Mouse (Mus musculus): ENCODE data around the gene Dusp6. TPM values are rescaled to one million over a fixed set of nuclear protein-coding genes. Genes with fewer than 3 reads are reported as not detected.

The Dusp6 gene
- polyA plus RNA-seq, 1 experiment from 2014 or later: 41.9 TPM

GRCm38 (mm10) chr10:99229031-99229684 lies 33.9 kb upstream of the Dusp6 start:
- peak overlapping the region; percentile 32; the same call in 1 of the 2 replicates for H3K27ac ChIP-seq (ENCODE audit: low read depth, low read length)

DNA sequence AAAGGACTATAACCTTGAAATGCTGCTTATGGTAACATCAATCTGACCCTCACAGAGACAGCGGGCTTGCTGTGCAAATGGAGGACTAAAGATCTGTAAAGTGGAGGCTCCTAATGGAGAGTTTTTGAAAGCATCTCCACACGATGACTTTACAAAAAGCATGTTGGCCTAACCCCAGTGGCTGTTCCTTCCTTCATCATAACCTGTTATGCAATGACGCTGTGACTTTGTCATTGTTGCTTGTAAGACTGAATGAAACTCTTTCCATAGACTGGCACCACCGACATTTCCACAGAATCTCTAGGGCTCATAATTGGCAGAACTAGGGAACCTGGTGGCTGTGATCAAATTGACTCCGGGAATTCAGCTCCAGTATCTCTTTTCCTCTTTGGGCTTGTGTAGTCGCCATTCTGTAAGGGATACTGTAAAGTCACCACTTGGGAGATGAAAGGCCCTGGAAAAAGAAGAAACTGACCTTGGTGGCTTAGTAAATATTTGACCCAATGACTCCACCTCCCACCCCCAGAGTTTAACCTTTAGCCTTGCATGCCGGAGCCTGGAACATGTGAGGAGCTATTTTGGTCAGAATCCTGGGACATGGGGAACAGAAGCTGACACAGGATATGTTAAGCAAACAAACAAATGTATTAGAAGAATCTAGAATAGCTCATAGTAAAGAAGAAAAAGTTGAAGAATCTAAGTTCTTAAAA lies 30.4 kb upstream of the Dusp6 start:
- Histone ChIP-seq H3K9me3 (ENCODE audit: control insufficient read depth, low read length) (no peaks in the 10 kb centered on the region), H3K4me2 (no peak overlapping the region), H3K27me3 (ENCODE audit: control insufficient read depth, insufficient read depth, low read length) (no peaks in the 10 kb centered on the region), H3K27ac (ENCODE audit: low read depth, low read length) (no peak overlapping the region), H3K4me3 (ENCODE audit: low read depth, low read length) (no peak overlapping the region), H3K9ac (ENCODE audit: low read length) (no peak overlapping the region), H3K4me1 (ENCODE audit: control insufficient read depth, insufficient read depth, low read length) (peaks cover 15% of the 10 kb centered on the region), H3K36me3 (ENCODE audit: control insufficient read depth, insufficient read depth, low read length) (no peaks in the 10 kb centered on the region)
- DNase-seq (ENCODE audit: low spot score, missing footprints): no peak
- WGBS: 77% methylated on average over 7 of the region's 7 CpGs
- no peak for ATAC-seq (ENCODE audit: low FRiP score)

More at GRCm38 (mm10) chr10:99229031-99229684, 33.9 kb upstream of the Dusp6 start:
- Histone ChIP-seq H3K4me2 (peak overlapping the region; percentile 21), H3K4me3 (ENCODE audit: low read depth, low read length) (no peak overlapping the region), H3K36me3 (ENCODE audit: control insufficient read depth, insufficient read depth, low read length) (no peaks in the 10 kb centered on the region), H3K9me3 (ENCODE audit: control insufficient read depth, low read length) (no peaks in the 10 kb centered on the region), H3K9ac (ENCODE audit: low read length) (peak overlapping the region; percentile 10; the same call in 1 of the 2 replicates), H3K4me1 (ENCODE audit: control insufficient read depth, insufficient read depth, low read length) (peaks cover 15% of the 10 kb centered on the region), H3K27me3 (ENCODE audit: control insufficient read depth, insufficient read depth, low read length) (no peaks in the 10 kb centered on the region)
- WGBS: 17% methylated on average over 16 of the region's 16 CpGs
- no peak for DNase-seq (ENCODE audit: low spot score, missing footprints)
- peak; percentile 73 for ATAC-seq (ENCODE audit: low FRiP score)

- Histone ChIP-seq H3K9ac (ENCODE audit: low read length) (no peak overlapping the region), H3K36me3 (ENCODE audit: control insufficient read depth, insufficient read depth, low read length) (no peaks in the 10 kb centered on the region), H3K9me3 (ENCODE audit: control insufficient read depth, low read length) (no peaks in the 10 kb centered on the region), H3K4me3 (ENCODE audit: low read depth, low read length) (no peak overlapping the region), H3K4me1 (ENCODE audit: control insufficient read depth, insufficient read depth, low read length) (peaks cover 1% of the 10 kb centered on the region; the same call in 1 of the 2 replicates), H3K27me3 (ENCODE audit: control insufficient read depth, insufficient read depth, low read length) (no peaks in the 10 kb centered on the region), H3K4me2 (no peak overlapping the region), H3K27ac (ENCODE audit: low read depth, low read length) (no peak overlapping the region)
- ATAC-seq (ENCODE audit: low FRiP score): no peak
- 91% methylated on average over 8 of the region's 8 CpGs for WGBS
- DNase-seq (ENCODE audit: low spot score, missing footprints): no peak
Measured at GRCm38 (mm10) chr10:99234336-99234735, 28.7 kb upstream of the Dusp6 start.

GRCm38 (mm10) chr10:99235081-99235480 lies 27.9 kb upstream of the Dusp6 start:
- ATAC-seq (ENCODE audit: low FRiP score): no peak
- 93% methylated on average over 9 of the region's 9 CpGs for WGBS
- Histone ChIP-seq H3K27ac (ENCODE audit: low read depth, low read length) (no peak overlapping the region), H3K27me3 (ENCODE audit: control insufficient read depth, insufficient read depth, low read length) (no peaks in the 10 kb centered on the region), H3K4me1 (ENCODE audit: control insufficient read depth, insufficient read depth, low read length) (no peaks in the 10 kb centered on the region), H3K9me3 (ENCODE audit: control insufficient read depth, low read length) (no peaks in the 10 kb centered on the region), H3K9ac (ENCODE audit: low read length) (no peak overlapping the region), H3K36me3 (ENCODE audit: control insufficient read depth, insufficient read depth, low read length) (no peaks in the 10 kb centered on the region), H3K4me3 (ENCODE audit: low read depth, low read length) (no peak overlapping the region), H3K4me2 (no peak overlapping the region)
- no peak for DNase-seq (ENCODE audit: low spot score, missing footprints)

GRCm38 (mm10) chr10:99237205-99237832 lies 25.7 kb upstream of the Dusp6 start:
- no peak for DNase-seq (ENCODE audit: low spot score, missing footprints)
- no peaks in the 10 kb centered on the region for H3K9me3 ChIP-seq (ENCODE audit: control insufficient read depth, low read length)
- WGBS: 82% methylated on average over 11 of the region's 11 CpGs

DNA sequence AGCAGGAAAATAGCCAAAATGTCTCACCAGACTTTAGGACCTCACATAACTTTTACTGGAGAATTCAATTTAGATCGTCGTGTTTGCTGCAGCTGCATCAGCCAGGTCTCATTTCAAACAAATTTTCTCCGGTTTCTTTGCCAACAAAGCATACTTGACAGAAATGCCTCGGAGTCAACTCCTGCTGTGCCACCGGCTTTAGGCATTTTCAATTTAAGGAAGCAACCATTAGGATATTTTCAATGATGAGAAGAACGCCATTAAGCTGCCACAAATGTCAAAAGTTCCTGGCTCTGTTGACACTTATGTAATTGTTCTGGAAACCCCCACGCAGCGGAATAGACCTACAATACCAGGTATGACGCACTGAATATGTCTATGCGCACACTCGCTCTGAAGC lies 24.5 kb upstream of the Dusp6 start:
- no peak for DNase-seq (ENCODE audit: low spot score, missing footprints)
- H3K9ac ChIP-seq (ENCODE audit: low read length): no peak overlapping the region
- H3K9me3 ChIP-seq (ENCODE audit: control insufficient read depth, low read length): no peaks in the 10 kb centered on the region
- no peak overlapping the region for H3K4me2 ChIP-seq
- H3K27me3 ChIP-seq (ENCODE audit: control insufficient read depth, insufficient read depth, low read length): no peaks in the 10 kb centered on the region
- H3K4me3 ChIP-seq (ENCODE audit: low read depth, low read length): no peak overlapping the region
- no peak for ATAC-seq (ENCODE audit: low FRiP score)
- no peak overlapping the region for H3K27ac ChIP-seq (ENCODE audit: low read depth, low read length)
- no peaks in the 10 kb centered on the region for H3K4me1 ChIP-seq (ENCODE audit: control insufficient read depth, insufficient read depth, low read length)
- 79% methylated on average over 11 of the region's 11 CpGs for WGBS
- H3K36me3 ChIP-seq (ENCODE audit: control insufficient read depth, insufficient read depth, low read length): no peaks in the 10 kb centered on the region

More at GRCm38 (mm10) chr10:99237205-99237832, 25.7 kb upstream of the Dusp6 start:
- no peak overlapping the region for H3K4me2 ChIP-seq
- H3K9ac ChIP-seq (ENCODE audit: low read length): no peak overlapping the region
- no peak for ATAC-seq (ENCODE audit: low FRiP score)
- no peak overlapping the region for H3K4me3 ChIP-seq (ENCODE audit: low read depth, low read length)
- H3K27ac ChIP-seq (ENCODE audit: low read depth, low read length): no peak overlapping the region
- H3K27me3 ChIP-seq (ENCODE audit: control insufficient read depth, insufficient read depth, low read length): no peaks in the 10 kb centered on the region
- H3K4me1 ChIP-seq (ENCODE audit: control insufficient read depth, insufficient read depth, low read length): no peaks in the 10 kb centered on the region
- H3K36me3 ChIP-seq (ENCODE audit: control insufficient read depth, insufficient read depth, low read length): no peaks in the 10 kb centered on the region

- ATAC-seq (ENCODE audit: low FRiP score) (no peak), DNase-seq (ENCODE audit: low spot score, missing footprints) (no peak)
- H3K4me1 ChIP-seq (ENCODE audit: control insufficient read depth, insufficient read depth, low read length): no peaks in the 10 kb centered on the region
- no peaks in the 10 kb centered on the region for H3K9me3 ChIP-seq (ENCODE audit: control insufficient read depth, low read length)
- no peak overlapping the region for H3K4me3 ChIP-seq (ENCODE audit: low read depth, low read length)
- H3K36me3 ChIP-seq (ENCODE audit: control insufficient read depth, insufficient read depth, low read length): no peaks in the 10 kb centered on the region
- 89% methylated on average over 7 of the region's 7 CpGs for WGBS
- H3K4me2 ChIP-seq: no peak overlapping the region
- no peak overlapping the region for H3K9ac ChIP-seq (ENCODE audit: low read length)
- H3K27ac ChIP-seq (ENCODE audit: low read depth, low read length): no peak overlapping the region
- H3K27me3 ChIP-seq (ENCODE audit: control insufficient read depth, insufficient read depth, low read length): no peaks in the 10 kb centered on the region
Measured at GRCm38 (mm10) chr10:99241284-99241828, 21.7 kb upstream of the Dusp6 start.

DNA sequence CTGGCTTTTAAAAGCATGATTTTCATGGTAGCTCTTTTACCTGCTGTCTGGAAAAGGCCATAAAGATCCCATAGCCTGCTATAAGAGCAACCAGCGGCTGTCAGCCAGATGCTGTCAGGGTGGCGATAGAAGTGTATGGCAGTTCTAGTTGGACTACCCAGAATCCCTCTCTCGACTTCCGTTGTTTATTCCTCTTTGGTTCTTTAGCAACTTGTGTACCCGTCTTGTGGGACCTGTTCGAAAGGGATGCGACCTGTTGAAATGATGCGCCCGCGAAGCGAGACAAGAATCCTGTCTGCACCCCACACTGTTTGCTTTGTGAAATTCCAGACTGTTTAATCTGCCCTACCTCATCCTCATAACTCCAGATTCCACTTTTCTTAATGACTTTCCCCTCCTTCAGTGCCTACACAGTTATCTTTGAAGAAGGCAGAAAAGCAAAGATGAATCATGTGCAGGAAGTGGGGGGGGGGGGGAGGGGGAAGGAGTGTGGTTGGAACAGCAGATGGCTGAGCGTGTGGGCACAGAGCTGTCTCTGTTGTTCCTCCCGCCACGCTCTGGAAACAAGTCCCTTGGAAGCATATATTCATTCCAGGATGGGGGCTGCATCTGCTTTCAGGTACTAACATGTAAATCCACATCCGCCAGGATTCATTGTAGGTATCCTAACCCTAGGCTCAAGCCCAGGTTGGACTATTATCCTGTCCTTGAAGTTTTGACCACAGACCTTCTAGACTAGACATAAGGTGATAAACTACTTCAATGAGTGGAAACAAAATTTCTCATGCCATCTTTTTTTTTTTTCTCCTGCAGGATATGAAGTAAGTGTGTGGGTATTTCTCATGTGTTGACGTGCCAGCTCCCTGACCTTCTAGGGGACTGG lies 21.0 kb upstream of the Dusp6 start:
- no peak for ATAC-seq (ENCODE audit: low FRiP score)
- no peak overlapping the region for H3K27ac ChIP-seq (ENCODE audit: low read depth, low read length)
- DNase-seq (ENCODE audit: low spot score, missing footprints): no peak
- no peaks in the 10 kb centered on the region for H3K9me3 ChIP-seq (ENCODE audit: control insufficient read depth, low read length)
- H3K27me3 ChIP-seq (ENCODE audit: control insufficient read depth, insufficient read depth, low read length): no peaks in the 10 kb centered on the region
- H3K4me3 ChIP-seq (ENCODE audit: low read depth, low read length): no peak overlapping the region
- H3K4me1 ChIP-seq (ENCODE audit: control insufficient read depth, insufficient read depth, low read length): no peaks in the 10 kb centered on the region
- H3K36me3 ChIP-seq (ENCODE audit: control insufficient read depth, insufficient read depth, low read length): no peaks in the 10 kb centered on the region
- WGBS: 91% methylated on average over 16 of the region's 16 CpGs
- H3K4me2 ChIP-seq: no peak overlapping the region
- H3K9ac ChIP-seq (ENCODE audit: low read length): no peak overlapping the region

Measured in midbrain, embryonic 11.5 days (tissue).